Mouse (Mus musculus): ENCODE results near the gene Gm14435.
"Not testable (repeated sequence)": the region's sequence is repeated elsewhere in the genome, so short reads cannot be mapped to it uniquely, and the experiment has no call there.

Gene Gm14435

GRCm38 (mm10) chr2:176423294-176423693, at the start of gene Gm14435:
Gm14435 (plus strand) TSS chr2:176423594.
- in situ Hi-C loops (cut with MboI, MseI) = not testable (repeated sequence)
